Mouse (Mus musculus): ENCODE measurements around the gene Pxt1.

The Pxt1 gene

DNA sequence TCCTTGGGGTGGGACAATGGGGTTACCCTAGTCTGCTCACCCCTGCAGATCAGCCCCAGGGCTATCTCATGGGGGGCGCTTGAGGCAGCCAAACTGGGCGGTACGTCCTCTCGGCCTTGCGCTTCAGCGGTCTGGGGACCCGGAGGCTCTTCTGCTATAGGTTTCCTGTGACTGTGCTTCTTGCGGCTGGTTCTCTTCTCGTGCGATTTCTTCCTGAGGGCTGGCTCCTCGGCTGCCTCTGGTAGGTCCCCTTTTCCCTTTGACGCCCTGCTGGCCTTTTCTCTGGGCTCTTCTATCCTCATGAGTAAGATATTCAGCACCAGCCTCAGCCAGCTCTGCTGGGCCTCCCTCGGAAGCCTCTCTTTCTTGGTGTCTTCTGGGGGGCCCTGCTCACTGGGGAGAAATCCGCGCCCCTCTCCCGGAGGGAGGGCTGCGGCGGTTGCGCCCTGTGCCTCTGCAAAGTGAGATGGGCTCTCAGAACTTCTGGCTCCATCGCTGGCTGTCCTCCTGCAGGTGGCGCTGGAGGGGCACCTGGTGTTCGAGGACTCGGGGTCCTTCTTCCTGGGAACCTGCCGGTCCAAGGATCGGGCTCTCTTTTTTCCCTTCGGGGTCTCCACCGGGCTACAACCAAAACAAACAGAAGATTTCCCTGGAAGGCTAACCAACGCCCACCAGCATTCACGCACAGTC is 34.2 kb downstream of the Pxt1 start:
- POLR2A ChIA-PET: interaction anchor here (0.6 to 2.0 kb wide), 20 partner anchors 8 to 409 kb away, joined by 3 to 9 read pairs (median 3); partner anchors contain the start of gene Srsf3 (in 1 of the 4)

DNA sequence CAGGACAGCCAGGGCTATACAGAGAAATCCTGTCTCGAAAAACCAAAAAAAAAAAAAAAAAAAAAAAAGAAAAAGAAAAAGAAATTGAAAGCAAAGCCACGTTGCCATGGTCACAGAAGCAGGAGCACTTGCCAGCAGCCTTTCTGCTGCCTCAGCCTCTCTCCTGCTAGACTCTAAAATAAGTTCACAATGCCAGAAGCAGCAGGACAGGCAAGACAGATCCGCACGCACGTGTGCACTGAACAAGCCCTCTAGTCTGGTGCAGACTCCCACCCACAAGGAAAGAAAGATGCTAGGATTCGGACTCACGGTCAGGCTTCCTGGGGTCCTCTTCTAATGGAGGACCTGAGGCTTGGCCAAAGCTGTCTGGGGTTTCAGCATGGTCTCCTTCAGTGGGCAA is 35.7 kb downstream of the Pxt1 start:
- ChIA-PET CTCF (interaction anchor here (0.6 to 1.7 kb wide), 6 partner anchors 19 to 355 kb away, joined by 3 to 8 read pairs (median 4); no protein-coding TSS in a partner anchor), POLR2A (interaction anchor here in 3 of 4 experiments (0.5 to 2.0 kb wide), 8 partner anchors 9 to 93 kb away, joined by 3 to 9 read pairs (median 4); no protein-coding TSS in a partner anchor)

More for the DNA sequence above, 34.2 kb downstream of the Pxt1 start:
- CTCF ChIA-PET: interaction anchor here (0.5 to 2.2 kb wide), 21 partner anchors 8 to 1810 kb away, joined by 3 to 13 read pairs (median 5); no protein-coding TSS in a partner anchor

DNA sequence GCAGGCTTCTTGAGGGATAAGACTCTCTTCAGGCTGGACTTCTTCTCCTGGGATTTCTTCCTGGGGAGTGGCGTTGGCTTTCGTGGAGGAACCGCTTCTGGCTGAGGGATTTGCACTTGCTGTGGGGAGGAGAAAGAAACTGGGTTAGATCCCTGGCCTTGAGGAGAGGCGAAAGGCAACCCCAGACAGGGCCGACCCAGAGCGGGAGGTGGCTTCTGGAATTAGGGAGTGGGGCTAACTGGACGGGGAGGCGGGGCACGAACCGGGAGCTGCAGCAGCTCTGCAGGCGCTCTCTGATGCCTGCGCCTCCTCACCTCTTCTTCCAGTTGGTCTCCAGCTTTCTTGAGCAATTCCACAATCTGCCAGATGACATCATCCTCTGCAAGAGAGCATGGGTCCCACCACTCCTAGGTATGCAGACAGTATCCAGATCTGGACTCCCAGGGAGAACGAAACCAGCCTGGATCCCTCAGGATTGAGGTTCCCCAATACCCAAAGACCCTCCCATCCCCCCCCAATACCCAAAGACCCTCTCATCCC is 38.2 kb downstream of the Pxt1 start:
- POLR2A ChIA-PET: interaction anchor here in 3 of 4 experiments (0.7 to 2.8 kb wide), 13 partner anchors 9 to 188 kb away, joined by 3 to 14 read pairs (median 4); partner anchors contain the start of gene 4930539E08Rik (in 1 of the 3)
- CTCF ChIA-PET: interaction anchor here (0.6 to 3.4 kb wide), 28 partner anchors 9 to 352 kb away, joined by 3 to 28 read pairs (median 3); partner anchors contain the start of genes 4930539E08Rik (in 1 of the 4) and Mapk14 (in 1 of the 4)

DNA sequence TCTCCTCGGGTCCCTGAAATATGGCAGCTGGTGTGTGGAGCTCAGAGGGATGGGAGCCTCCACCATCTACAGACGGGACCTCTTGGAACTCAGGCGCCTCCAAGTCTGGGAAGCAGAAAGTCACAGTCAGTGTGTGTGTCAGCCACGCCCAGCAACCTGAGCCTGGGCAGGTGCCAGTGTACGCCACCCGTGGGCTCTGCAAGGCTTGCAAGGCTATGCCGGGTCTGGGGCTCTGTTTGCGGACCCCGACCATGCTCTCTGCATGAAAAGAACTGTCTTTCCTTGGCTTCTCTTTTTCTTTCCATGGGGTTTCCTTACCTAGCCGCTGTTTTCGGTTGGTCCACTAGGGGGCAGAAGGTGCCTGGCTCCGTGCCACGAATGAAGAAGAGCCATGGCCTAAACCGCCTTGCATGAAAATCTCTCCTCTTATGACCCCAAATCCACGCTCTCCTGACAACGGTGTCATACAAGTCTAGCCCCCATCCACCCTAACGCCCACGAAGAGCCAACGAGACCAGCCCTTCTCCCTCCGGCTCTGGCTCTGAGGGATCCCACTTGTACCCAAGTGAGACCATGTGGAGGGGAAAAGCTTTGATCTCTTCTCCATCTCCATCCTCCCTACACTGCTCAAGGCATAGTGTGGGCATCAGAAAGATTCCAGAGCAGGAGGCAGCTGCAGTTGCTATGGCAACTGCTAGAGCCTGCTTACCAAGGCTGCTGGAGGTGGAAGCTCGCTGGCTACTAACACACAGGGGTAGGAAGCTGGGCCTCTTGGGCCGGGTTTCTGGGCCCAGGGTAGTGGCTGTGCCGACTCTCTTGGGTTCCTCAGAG is 38.9 kb downstream of the Pxt1 start:
- CTCF ChIA-PET: interaction anchor here (0.6 to 3.4 kb wide), 29 partner anchors 9 to 351 kb away, joined by 3 to 28 read pairs (median 4); partner anchors contain the start of genes 4930539E08Rik (in 1 of the 4) and Mapk14 (in 1 of the 4)
- POLR2A ChIA-PET: interaction anchor here in 3 of 4 experiments (0.7 to 2.8 kb wide), 14 partner anchors 9 to 189 kb away, joined by 3 to 14 read pairs (median 4); no protein-coding TSS in a partner anchor

DNA sequence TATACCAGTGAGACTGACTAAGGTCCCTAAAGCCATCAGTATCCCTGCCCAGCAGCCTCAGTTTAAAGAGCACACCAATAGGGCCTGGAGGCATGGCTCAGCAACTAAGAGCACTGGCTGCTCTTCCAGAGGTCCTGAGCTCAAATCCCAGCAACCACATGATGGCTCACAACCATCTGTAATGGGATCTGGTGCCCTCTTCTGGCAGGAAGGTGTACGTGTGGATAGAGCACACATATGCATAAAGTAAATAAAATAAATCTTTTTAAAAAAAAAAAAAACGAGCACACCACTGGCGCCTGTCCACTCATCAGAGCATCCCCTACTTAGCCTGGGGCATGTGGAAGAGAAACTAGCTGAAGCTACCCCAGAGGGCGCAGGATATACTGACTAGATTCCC is 42.1 kb downstream of the Pxt1 start:
- CTCF ChIA-PET: interaction anchor here (0.6 to 6.8 kb wide), 64 partner anchors 8 to 1033 kb away, joined by 3 to 39 read pairs (median 4); partner anchors contain the start of gene 4930539E08Rik (in 1 of the 4)
- POLR2A ChIA-PET: interaction anchor here in 3 of 4 experiments (0.5 to 2.6 kb wide), 38 partner anchors 7 to 363 kb away, joined by 3 to 22 read pairs (median 4); partner anchors contain the start of genes Kctd20 (in 1 of the 3), Mapk14 (in 1 of the 3), Srsf3 (in 1 of the 3) and Stk38 (in 1 of the 3)

DNA sequence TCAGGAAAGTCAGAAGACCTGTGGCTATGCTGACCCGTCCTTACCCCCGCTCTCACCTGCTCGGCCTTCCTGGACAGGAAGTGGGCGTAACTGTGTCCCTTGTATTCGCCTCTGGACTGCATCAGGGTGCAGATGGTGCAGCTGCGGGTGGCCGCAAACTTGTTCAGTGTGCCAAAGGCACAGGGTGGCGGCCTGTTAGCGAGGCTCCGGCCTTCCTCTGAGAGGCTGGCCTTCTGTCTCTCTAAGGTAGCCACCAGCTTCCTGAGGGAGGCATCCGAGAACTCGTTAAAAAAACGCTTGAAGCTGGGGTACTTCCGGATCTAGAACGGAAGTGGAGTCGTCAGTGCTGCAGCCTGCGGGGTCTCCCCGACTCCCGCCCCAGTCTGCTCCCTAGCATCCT is 44.2 kb downstream of the Pxt1 start:
- ChIA-PET CTCF (interaction anchor here (0.6 to 6.8 kb wide), 11 partner anchors 10 to 530 kb away, joined by 3 to 69 read pairs (median 4); no protein-coding TSS in a partner anchor), POLR2A (interaction anchor here in 3 of 4 experiments (0.6 to 6.5 kb wide), 32 partner anchors 9 to 208 kb away, joined by 3 to 63 read pairs (median 4); partner anchors contain the start of genes Brpf3 (in 1 of the 3), Mapk14 (in 1 of the 3) and Srsf3 (in 1 of the 3))

DNA sequence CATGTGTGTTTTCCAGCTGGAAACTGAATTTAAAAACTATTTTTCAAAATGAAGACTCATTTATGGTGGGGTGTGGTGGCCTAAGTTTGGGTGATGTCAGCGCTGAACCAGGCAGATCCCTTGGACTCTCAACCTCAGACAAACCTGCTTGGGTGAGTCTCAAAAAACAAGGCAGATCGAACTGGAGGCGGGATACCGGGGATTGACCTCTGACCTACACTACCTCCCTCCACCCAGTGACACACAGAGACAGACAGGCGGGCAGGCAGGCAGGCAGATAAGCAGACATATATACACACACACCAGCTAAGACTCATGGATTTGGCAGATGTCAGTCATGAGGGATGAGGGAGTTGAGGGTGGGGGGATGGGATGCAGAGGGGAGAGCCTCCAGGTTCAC is 45.4 kb downstream of the Pxt1 start:
- POLR2A ChIA-PET: interaction anchor here (0.5 to 6.5 kb wide), 36 partner anchors 9 to 592 kb away, joined by 3 to 63 read pairs (median 3); partner anchors contain the start of genes Srsf3 (in 2 of the 4), 4930539E08Rik (in 1 of the 4), Brpf3 (in 1 of the 4) and Pim1 (in 1 of the 4)
- CTCF ChIA-PET: interaction anchor here (0.6 to 6.8 kb wide), 10 partner anchors 15 to 344 kb away, joined by 3 to 69 read pairs (median 8); no protein-coding TSS in a partner anchor

DNA sequence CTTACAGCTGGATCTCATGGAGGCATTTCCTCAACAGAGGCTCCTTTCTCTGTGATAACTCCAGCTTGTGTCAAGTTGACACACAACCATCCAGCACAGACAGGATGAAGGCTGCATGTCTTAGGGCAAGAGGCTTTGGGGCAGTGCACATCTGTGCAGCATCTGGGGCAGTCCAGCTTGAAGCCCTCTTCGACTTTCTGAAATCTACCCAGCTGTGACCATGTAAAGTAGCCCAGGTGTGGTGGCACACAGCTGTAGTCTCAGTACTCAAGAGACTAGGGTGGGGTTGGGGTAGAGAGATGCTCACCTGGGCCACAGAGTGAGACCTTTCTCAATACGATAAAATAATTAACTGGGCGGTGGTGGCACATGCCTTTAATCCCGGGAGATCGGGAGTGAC is 45.8 kb downstream of the Pxt1 start:
- POLR2A ChIA-PET: interaction anchor here (0.5 to 6.5 kb wide), 27 partner anchors 8 to 593 kb away, joined by 3 to 63 read pairs (median 4); partner anchors contain the start of genes Srsf3 (in 2 of the 4), 4930539E08Rik (in 1 of the 4), Brpf3 (in 1 of the 4) and Pim1 (in 1 of the 4)
- CTCF ChIA-PET: interaction anchor here (0.6 to 6.8 kb wide), 12 partner anchors 15 to 344 kb away, joined by 3 to 69 read pairs (median 4); no protein-coding TSS in a partner anchor

DNA sequence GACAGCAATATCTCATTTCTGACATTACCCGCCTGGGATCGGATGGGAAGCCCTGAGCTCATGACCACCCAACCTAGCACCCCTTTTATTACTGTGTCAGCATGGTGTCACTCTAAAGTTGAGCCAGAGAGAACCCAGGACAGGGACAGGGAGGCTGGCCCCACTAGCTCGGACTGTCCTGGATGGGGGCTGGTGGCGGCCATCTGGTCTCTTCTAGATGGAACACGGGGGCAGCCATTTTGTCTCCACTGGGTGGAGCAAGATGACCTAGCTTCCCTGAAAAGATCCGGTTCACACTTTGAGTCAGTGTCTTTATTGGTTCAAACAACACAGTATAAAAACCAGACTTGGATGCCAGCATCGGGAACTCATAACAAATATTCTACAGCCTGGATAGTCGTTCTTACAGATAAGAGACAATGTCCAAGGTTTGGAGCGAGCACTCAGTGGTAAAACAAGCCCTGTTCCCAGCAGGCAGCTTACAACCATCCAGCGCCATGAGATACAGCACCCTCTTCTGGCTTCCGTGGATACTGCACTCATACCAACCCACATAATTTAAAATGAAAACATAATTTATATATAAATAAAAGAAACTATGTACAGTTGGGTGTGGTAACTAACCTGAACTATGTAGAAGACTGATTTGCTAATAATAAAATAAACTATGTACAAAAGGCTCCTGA is 47.4 kb downstream of the Pxt1 start:
- POLR2A ChIA-PET: interaction anchor here in 3 of 4 experiments (0.6 to 6.5 kb wide), 89 partner anchors 7 to 451 kb away, joined by 3 to 63 read pairs (median 5); partner anchors contain the start of genes Srsf3 (in 3 of the 3), Stk38 (in 3 of the 3), Brpf3 (in 2 of the 3) and Mapk14 (in 2 of the 3)
- CTCF ChIA-PET: interaction anchor here (0.6 to 6.8 kb wide), 24 partner anchors 9 to 1667 kb away, joined by 3 to 69 read pairs (median 5); no protein-coding TSS in a partner anchor

DNA sequence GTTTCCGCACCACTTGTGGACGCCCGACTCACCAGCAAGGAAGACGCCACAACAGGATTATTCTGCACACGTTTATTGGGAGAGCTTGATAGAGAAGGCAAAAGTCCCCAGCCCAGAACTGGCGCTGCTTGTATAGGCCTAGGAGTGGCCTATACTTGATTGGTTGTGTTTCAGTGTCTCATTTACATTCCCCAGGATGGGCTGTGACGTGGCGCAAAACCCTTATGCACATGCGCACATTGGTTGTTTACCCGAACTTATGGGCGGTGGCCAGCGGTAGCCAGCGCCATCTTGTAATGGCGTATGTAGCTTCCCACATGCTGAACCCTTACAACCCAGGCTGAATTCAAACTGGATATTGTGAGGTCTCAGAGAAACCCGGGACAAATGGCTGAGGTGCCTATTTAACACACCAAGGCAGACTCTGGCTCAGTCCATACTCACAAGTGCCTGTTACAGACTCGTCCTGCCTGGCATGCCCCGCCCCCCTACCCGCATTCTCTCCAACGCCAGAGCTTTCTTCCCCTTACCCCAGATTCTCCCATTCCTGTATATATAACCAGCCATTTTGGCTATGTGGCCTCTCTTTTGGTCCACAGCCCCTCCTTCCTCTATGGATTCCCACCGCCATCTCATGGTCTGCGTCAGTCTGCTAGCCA is 48.3 kb downstream of the Pxt1 start:
- POLR2A ChIA-PET: interaction anchor here in 3 of 4 experiments (0.6 to 6.5 kb wide), 91 partner anchors 8 to 595 kb away, joined by 3 to 63 read pairs (median 5); partner anchors contain the start of genes Srsf3 (in 3 of the 3), Stk38 (in 3 of the 3), Brpf3 (in 2 of the 3) and Mapk14 (in 2 of the 3)
- CTCF ChIA-PET: interaction anchor here (0.6 to 6.0 kb wide), 21 partner anchors 10 to 1668 kb away, joined by 3 to 69 read pairs (median 5); no protein-coding TSS in a partner anchor

DNA sequence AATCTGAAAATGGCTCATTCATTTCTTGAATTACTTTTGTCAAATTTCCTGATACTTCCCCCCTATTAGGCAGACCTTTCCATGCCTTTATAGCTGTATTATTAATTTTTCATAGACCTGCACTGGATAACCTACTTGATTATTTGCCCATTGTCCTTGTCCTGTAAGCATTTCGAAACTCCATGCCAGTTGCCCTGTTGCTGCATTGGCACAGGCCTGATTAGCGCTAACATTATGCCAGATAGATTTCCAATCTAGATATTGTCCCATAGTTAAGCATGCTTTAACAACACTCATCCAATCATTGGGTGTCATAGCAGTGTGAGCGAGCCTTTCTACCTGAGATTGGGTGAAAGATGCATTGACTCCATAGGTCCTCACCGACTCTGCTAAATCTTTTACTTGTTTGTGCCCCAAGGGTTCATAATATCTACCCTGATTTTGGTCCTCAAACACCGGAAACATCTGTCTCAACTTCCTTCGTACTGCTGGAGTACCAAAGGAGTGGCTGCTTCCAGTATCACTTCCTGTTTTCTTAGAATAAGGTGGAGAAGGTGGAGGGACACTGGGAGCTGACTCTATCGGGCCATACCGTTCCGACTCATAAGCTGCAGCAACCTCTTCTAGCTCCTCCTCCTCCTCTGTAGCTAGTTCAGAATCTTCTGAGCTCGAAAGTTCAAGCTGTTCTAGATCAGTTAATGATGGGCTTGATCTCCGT is 49.4 kb downstream of the Pxt1 start:
- POLR2A ChIA-PET: interaction anchor here in 3 of 4 experiments (0.6 to 6.5 kb wide), 34 partner anchors 8 to 1715 kb away, joined by 3 to 63 read pairs (median 7); partner anchors contain the start of genes Srsf3 (in 2 of the 3), Stk38 (in 2 of the 3) and Mapk14 (in 1 of the 3)
- CTCF ChIA-PET: interaction anchor here in 2 of 4 experiments (0.5 to 6.0 kb wide), 4 partner anchors 12 to 798 kb away, joined by 3 to 69 read pairs (median 6); no protein-coding TSS in a partner anchor

DNA sequence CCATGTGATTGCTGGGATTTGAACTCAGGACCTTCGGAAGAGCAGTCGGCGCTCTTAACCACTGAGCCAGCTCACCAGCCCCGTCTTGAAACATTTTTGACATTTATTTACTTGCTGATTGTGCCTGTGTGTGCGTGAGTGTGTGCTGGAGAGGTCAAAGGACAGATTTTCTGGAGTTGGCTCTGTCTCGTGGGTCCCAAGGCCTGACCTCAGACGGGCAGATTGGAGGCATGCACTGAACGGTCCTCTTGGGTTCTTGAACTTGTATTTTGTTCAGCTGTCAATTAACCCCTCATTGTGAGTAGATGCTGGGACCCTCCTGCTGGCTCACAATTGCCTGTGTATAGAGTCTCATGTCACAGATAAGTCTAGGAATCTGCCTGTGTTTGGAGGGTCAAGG is 57.4 kb downstream of the Pxt1 start:
- ChIA-PET CTCF (interaction anchor here in 2 of 4 experiments (1.2 to 7.4 kb wide), 3 partner anchors 10 to 11 kb away, joined by 6 to 69 read pairs (median 11); no protein-coding TSS in a partner anchor), POLR2A (interaction anchor here in 3 of 4 experiments (0.6 to 6.8 kb wide), 5 partner anchors 9 to 99 kb away, joined by 3 to 46 read pairs (median 5); no protein-coding TSS in a partner anchor)

DNA sequence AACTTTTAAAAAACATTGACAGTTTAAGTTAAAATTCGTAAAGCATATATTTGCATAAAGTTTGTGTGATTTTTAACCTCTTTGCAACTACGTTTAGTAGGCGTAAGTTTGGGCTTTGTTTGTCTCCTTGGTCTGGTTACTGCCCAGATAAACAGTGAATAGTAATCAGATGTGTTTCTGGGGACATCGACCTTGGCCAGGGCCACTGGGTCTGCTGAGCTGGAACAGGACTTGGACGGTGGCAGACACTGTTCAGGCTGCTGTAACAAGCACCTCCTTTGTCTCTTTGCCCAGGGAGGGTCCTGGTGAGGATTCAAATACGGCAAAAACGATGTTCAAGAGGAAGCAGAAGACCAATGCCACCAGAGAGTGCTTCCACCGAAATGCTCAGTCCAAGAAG is 58.4 kb downstream of the Pxt1 start:
- ChIA-PET POLR2A (interaction anchor here in 2 of 4 experiments (0.9 to 6.8 kb wide), 5 partner anchors 10 to 76 kb away, joined by 3 to 46 read pairs (median 6); no protein-coding TSS in a partner anchor), CTCF (interaction anchor here in 2 of 4 experiments (1.2 to 7.4 kb wide), 3 partner anchors 8 to 12 kb away, joined by 6 to 69 read pairs (median 11); no protein-coding TSS in a partner anchor)
